Mouse (Mus musculus) heart, embryonic 16.5 days (tissue): Measurements from ENCODE around the gene Pip5k1c. TPM values are rescaled to one million over a fixed set of nuclear protein-coding genes. Genes with fewer than 3 reads are reported as not detected.

Experiments
- ATAC-seq: fragments of 200-750 bp; cut with Nextera tagmentation; replicated peaks from 2 replicates; pipeline ENCODE4 v1.8.0; 2017; ENCODE audit warnings: moderate number of reproducible peaks; ENCODE audit not compliant: insufficient read depth, low FRiP score; ENCODE audit errors: extremely low read depth
- H3K27ac ChIP-seq: fragments of 300-500 bp; sonication (generic); 2 replicates; pipeline ENCODE4 v1.5.1; 2014; ENCODE audit warnings: mild to moderate bottlenecking, low read length, control low read depth, moderate library complexity
- H3K27me3 ChIP-seq: fragments of 300-500 bp; sonication (generic); 2 replicates; pipeline ENCODE4 v1.6.1; 2014; ENCODE audit warnings: low read length, mixed read lengths; ENCODE audit not compliant: control insufficient read depth, insufficient read depth
- H3K36me3 ChIP-seq: fragments of 300-500 bp; sonication (generic); 2 replicates; pipeline ENCODE4 v1.6.1; 2014; ENCODE audit not compliant: control insufficient read depth, insufficient read depth
- H3K4me1 ChIP-seq: fragments of 300-500 bp; sonication (generic); 2 replicates; pipeline ENCODE4 v1.6.1; 2014; ENCODE audit warnings: low read length, mixed read lengths; ENCODE audit not compliant: control insufficient read depth, insufficient read depth
- H3K4me2 ChIP-seq: fragments of 300-500 bp; sonication (generic); 2 replicates; pipeline ENCODE4 v1.6.1; 2014; ENCODE audit warnings: low read depth, mild to moderate bottlenecking, control low read depth, low read length
- H3K4me3 ChIP-seq: fragments of 300-500 bp; sonication (generic); 2 replicates; pipeline ENCODE4 v1.5.1; 2014; ENCODE audit warnings: mild to moderate bottlenecking, control low read depth, low read length
- H3K9ac ChIP-seq: fragments of 300-500 bp; sonication (generic); 2 replicates; pipeline ENCODE4 v1.6.1; 2014; ENCODE audit warnings: low read length, control low read depth
- H3K9me3 ChIP-seq: fragments of 300-500 bp; sonication (generic); replicated peaks from 2 replicates; pipeline ENCODE4 v1.6.1; 2016; ENCODE audit warnings: low read length; ENCODE audit not compliant: control insufficient read depth
- WGBS: fragments of 180-500 bp; shearing (Covaris S2); extraction: QIAGEN DNeasy Blood & Tissue Kit; methylation state at CpG from one replicate; pipeline ENCODE4 v1.1.7; 2014; 5-methylcytosine and 5-hydroxymethylcytosine counted together
- polyA plus RNA-seq: library from polyadenylated mRNA; unstranded; fragments of >200 nt; fragmentation: Nextera tagmentation; extraction: Ambion mirVana; gene quantifications from 2 replicates; pipeline ENCODE4 v1.2.1, GENCODE M21; 2015

The Pip5k1c gene
- polyA plus RNA-seq, 1 experiment from 2014 or later = 31.3 TPM

- Histone ChIP-seq H3K4me2 (no peak overlapping the region), H3K36me3 (peaks cover 43% of the 10 kb centered on the region), H3K4me1 (peaks cover 28% of the 10 kb centered on the region), H3K27ac (no peak overlapping the region), H3K27me3 (no peaks in the 10 kb centered on the region), H3K9me3 (no peaks in the 10 kb centered on the region), H3K4me3 (no peak overlapping the region), H3K9ac (no peak overlapping the region)
- ATAC-seq = no peak
- WGBS = 91% methylated on average over 23 of the region's 23 CpGs
Measured at GRCm38 (mm10) chr10:81323141-81323775, 30.5 kb downstream of the Pip5k1c start.

- Histone ChIP-seq H3K4me2 (no peak overlapping the region), H3K4me1 (peaks cover 35% of the 10 kb centered on the region), H3K36me3 (peaks cover 43% of the 10 kb centered on the region), H3K27ac (no peak overlapping the region), H3K27me3 (no peaks in the 10 kb centered on the region), H3K9ac (no peak overlapping the region), H3K9me3 (no peaks in the 10 kb centered on the region), H3K4me3 (no peak overlapping the region)
- 92% methylated on average over 18 of the region's 18 CpGs for WGBS
- no peak for ATAC-seq
Measured at GRCm38 (mm10) chr10:81323791-81324530, 31.2 kb downstream of the Pip5k1c start.

DNA sequence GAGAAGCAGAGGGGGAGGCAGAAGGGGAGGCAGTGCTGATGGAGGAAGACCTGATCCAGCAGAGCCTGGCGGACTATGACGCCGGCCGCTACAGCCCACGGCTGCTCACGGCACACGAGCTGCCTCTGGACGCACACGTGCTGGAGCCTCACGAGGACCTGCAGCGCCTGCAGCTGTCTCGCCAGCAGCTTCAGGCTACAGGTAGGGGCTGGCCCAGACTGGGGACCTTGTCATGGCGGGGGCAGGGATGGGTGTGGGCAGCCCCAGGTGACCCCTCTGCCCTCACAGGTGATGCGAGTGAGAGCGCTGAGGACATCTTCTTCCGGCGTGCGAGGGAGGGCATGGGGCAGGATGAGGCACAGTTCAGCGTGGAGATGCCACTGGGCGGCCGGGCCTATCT lies 32.4 kb downstream of the Pip5k1c start:
- Histone ChIP-seq H3K9me3 (no peaks in the 10 kb centered on the region), H3K4me2 (no peak overlapping the region), H3K9ac (no peak overlapping the region), H3K36me3 (peaks cover 43% of the 10 kb centered on the region), H3K4me1 (peaks cover 39% of the 10 kb centered on the region), H3K27ac (no peak overlapping the region), H3K27me3 (no peaks in the 10 kb centered on the region), H3K4me3 (no peak overlapping the region)
- ATAC-seq = no peak
- 94% methylated on average over 21 of the region's 21 CpGs for WGBS

GRCm38 (mm10) chr10:81325781-81326180 lies 33.0 kb downstream of the Pip5k1c start:
- WGBS = 90% methylated on average over 18 of the region's 18 CpGs
- Histone ChIP-seq H3K36me3 (peaks cover 43% of the 10 kb centered on the region), H3K9me3 (no peaks in the 10 kb centered on the region), H3K9ac (no peak overlapping the region), H3K27me3 (no peaks in the 10 kb centered on the region), H3K4me2 (no peak overlapping the region), H3K27ac (no peak overlapping the region), H3K4me3 (no peak overlapping the region), H3K4me1 (peaks cover 45% of the 10 kb centered on the region)
- ATAC-seq = no peak

- H3K4me2 ChIP-seq = peak overlapping the region; percentile 21; the same call in 1 of the 2 replicates
- peaks cover 46% of the 10 kb centered on the region for H3K4me1 ChIP-seq
- H3K27me3 ChIP-seq = no peaks in the 10 kb centered on the region
- H3K27ac ChIP-seq = peak overlapping the region; percentile 48; the same call in 1 of the 2 replicates
- no peak overlapping the region for H3K4me3 ChIP-seq
- H3K9me3 ChIP-seq = no peaks in the 10 kb centered on the region
- H3K36me3 ChIP-seq = peaks cover 43% of the 10 kb centered on the region
- ATAC-seq = no peak
- 52% methylated on average over 6 of the region's 6 CpGs for WGBS
- H3K9ac ChIP-seq = no peak overlapping the region
Measured at GRCm38 (mm10) chr10:81326858-81327257, 34.1 kb downstream of the Pip5k1c start.

DNA sequence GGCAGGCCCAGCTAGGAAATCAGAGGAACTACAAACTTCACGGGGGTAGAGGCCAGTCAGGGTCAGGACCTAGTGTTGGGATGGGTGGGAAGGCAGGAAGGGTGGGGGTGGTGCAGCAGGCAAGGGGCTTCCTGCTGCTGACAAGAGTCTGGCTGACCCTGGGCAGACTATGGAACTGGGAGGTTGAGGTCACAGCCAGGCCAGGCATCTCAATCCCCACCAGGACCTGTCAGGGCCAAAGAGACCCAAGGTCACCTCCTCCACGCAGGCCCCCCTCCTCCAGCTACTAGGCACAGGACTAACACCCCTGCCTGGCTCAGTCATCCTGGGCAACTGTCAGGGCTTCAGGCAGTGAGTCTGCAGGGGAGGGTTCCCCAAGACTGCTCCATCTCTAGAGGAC lies 35.2 kb downstream of the Pip5k1c start:
- 12% methylated on average over 2 of the region's 2 CpGs for whole genome bisulfite sequencing
- H3K27me3 ChIP-seq = no peaks in the 10 kb centered on the region
- peak overlapping the region; percentile 93 for H3K27ac ChIP-seq
- H3K4me3 ChIP-seq = no peak overlapping the region
- ATAC-seq = no peak
- peaks cover 41% of the 10 kb centered on the region for H3K36me3 ChIP-seq
- peak overlapping the region; percentile 67 for H3K9ac ChIP-seq
- H3K4me1 ChIP-seq = peaks cover 40% of the 10 kb centered on the region
- H3K4me2 ChIP-seq = peak overlapping the region; percentile 54; the same call in 1 of the 2 replicates
- H3K9me3 ChIP-seq = no peaks in the 10 kb centered on the region

DNA sequence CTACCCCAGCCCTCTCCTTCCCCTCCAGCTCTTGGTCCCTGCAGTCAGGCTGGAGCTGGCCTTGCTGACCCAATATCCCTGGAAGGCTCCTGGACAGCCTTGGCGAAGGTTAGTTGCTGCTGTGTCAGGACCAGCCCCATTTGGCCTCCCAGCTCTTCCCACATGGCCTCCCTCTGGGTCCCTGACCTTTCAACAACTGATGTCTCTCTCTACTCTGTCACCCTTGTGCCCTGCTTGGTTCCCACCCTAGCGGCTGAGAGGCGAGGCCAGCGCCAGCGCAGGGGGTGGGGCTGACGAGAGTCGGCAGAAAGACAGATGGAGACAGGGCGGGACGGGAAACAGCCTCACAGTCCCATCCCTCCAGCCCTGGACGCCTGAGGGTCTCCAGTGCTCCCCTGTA lies 35.6 kb downstream of the Pip5k1c start, which contains the start of gene Tbxa2r:
Gene Tbxa2r (plus strand): TSS at position 346 of the 400 bp plus-strand sequence.
- no peaks in the 10 kb centered on the region for H3K9me3 ChIP-seq
- H3K4me1 ChIP-seq = peaks cover 40% of the 10 kb centered on the region
- 2% methylated on average over 10 of the region's 10 CpGs for WGBS
- H3K4me3 ChIP-seq = peak within 1 kb of the TSS; percentile 35
- no peaks in the 10 kb centered on the region for H3K27me3 ChIP-seq
- peaks cover 37% of the 10 kb centered on the region for H3K36me3 ChIP-seq
- ATAC-seq = peak; percentile 41
- H3K4me2 ChIP-seq = peak within 1 kb of the TSS; percentile 54
- peak within 1 kb of the TSS; percentile 67 for H3K9ac ChIP-seq
- peak within 1 kb of the TSS; percentile 93 for H3K27ac ChIP-seq

- Histone ChIP-seq H3K4me1 (peaks cover 40% of the 10 kb centered on the region), H3K4me2 (peak overlapping the region; percentile 54), H3K27ac (peak overlapping the region; percentile 93), H3K36me3 (peaks cover 27% of the 10 kb centered on the region), H3K9me3 (no peaks in the 10 kb centered on the region), H3K9ac (peak overlapping the region; percentile 67), H3K4me3 (peak overlapping the region; percentile 35), H3K27me3 (no peaks in the 10 kb centered on the region)
- WGBS = 34% methylated on average over 10 of the region's 10 CpGs
- peak; percentile 77 for ATAC-seq
Measured at GRCm38 (mm10) chr10:81329194-81329975, 36.6 kb downstream of the Pip5k1c start.
